Mouse (Mus musculus): Measurements from ENCODE around the gene Lamb3. TPM values are rescaled to one million over a fixed set of nuclear protein-coding genes. Genes with fewer than 3 reads are reported as not detected.

Lamb3 gene
- total RNA-seq, 2 experiments from 2014 or later: 1.4 to 1.7 TPM

GRCm38 (mm10) chr1:193336122-193337017 is 128.9 kb downstream of the Lamb3 start:
- no peak for DNase-seq (ENCODE audit: low spot score in 2 of 2)

GRCm38 (mm10) chr1:193337018-193337321 is 129.5 kb downstream of the Lamb3 start:
- DNase-seq (ENCODE audit: low spot score in 2 of 2): no peak

GRCm38 (mm10) chr1:193337787-193338310 is 130.3 kb downstream of the Lamb3 start:
- no peak for DNase-seq (ENCODE audit: low spot score in 2 of 2)

- DNase-seq (ENCODE audit: low spot score in 2 of 2): no peak
Observed at GRCm38 (mm10) chr1:193338363-193338995, 131.0 kb downstream of the Lamb3 start.

- no peak for DNase-seq (ENCODE audit: low spot score in 2 of 2)
Observed at GRCm38 (mm10) chr1:193342198-193342946, 134.9 kb downstream of the Lamb3 start.

- no peak for DNase-seq (ENCODE audit: low spot score in 2 of 2)
Observed at GRCm38 (mm10) chr1:193343853-193344252, 136.4 kb downstream of the Lamb3 start.

GRCm38 (mm10) chr1:193344976-193345375 is 137.5 kb downstream of the Lamb3 start:
- no peak for DNase-seq (ENCODE audit: low spot score in 2 of 2)

GRCm38 (mm10) chr1:193346908-193347307 is 139.4 kb downstream of the Lamb3 start:
- no peak for DNase-seq (ENCODE audit: low spot score in 2 of 2)

- DNase-seq (ENCODE audit: low spot score in 2 of 2): no peak
Observed at GRCm38 (mm10) chr1:193348261-193348962, 140.9 kb downstream of the Lamb3 start.

GRCm38 (mm10) chr1:193349702-193350545 is 142.4 kb downstream of the Lamb3 start:
- no peak for DNase-seq (ENCODE audit: low spot score in 2 of 2)

GRCm38 (mm10) chr1:193350546-193350801 is 143.0 kb downstream of the Lamb3 start:
- DNase-seq (ENCODE audit: low spot score in 2 of 2): no peak

GRCm38 (mm10) chr1:193351583-193351982 is 144.1 kb downstream of the Lamb3 start:
- DNase-seq (ENCODE audit: low spot score in 2 of 2): no peak

GRCm38 (mm10) chr1:193359199-193359598 is 151.7 kb downstream of the Lamb3 start:
- no peak for DNase-seq (ENCODE audit: low spot score in 2 of 2)

- no peak for DNase-seq (ENCODE audit: low spot score in 2 of 2)
Observed at GRCm38 (mm10) chr1:193361181-193361580, 153.7 kb downstream of the Lamb3 start.

GRCm38 (mm10) chr1:193362078-193362477 is 154.6 kb downstream of the Lamb3 start:
- DNase-seq (ENCODE audit: low spot score in 2 of 2): no peak

GRCm38 (mm10) chr1:193363801-193364231 is 156.3 kb downstream of the Lamb3 start:
- DNase-seq (ENCODE audit: low spot score in 2 of 2): peak in 1 of 2 experiments; percentile 11

- no peak for DNase-seq (ENCODE audit: low spot score in 2 of 2)
Observed at GRCm38 (mm10) chr1:193368055-193368454, 160.6 kb downstream of the Lamb3 start.

- DNase-seq (ENCODE audit: low spot score in 2 of 2): no peak
Observed at GRCm38 (mm10) chr1:193369091-193369490, 161.6 kb downstream of the Lamb3 start.

- no peak for DNase-seq (ENCODE audit: low spot score in 2 of 2)
Observed at GRCm38 (mm10) chr1:193370096-193370495, 162.6 kb downstream of the Lamb3 start, which contains the start of gene Camk1g. Camk1g (minus strand) TSS chr1:193370298.

- DNase-seq (ENCODE audit: low spot score in 2 of 2): no peak
Observed at GRCm38 (mm10) chr1:193373906-193374413, 166.5 kb downstream of the Lamb3 start.
